Mouse (Mus musculus): ENCODE measurements around the gene Mthfd1.

Gene Mthfd1

DNA sequence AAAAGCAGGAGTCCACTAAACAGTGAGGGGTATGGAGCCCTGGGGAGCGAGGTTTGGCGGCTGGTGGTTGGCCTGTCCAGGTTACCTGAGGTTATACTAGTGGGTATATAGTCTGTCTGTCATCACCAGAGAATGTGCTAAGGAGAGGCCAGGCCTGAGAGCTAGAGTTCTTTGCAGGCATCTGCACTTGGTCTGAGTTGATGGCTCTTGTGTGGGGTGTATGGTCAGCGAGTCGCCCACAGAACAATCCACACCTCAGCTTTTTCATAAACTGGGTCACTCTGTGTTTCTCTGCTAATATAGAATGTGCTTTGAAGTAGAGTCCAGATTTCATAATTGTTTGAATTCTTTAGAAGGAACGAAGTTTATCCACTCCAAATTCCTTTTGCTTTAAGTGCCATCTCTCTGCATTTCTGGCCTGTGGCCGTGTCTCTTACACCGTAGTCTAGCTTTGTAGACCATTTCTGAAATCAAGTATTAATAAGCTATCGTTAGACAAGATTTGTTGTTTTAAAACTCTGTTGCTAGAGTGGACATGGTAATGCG is 44.3 kb downstream of the Mthfd1 start:
- no peak for DNase-seq (ENCODE audit: low read depth in 1 of 2, low spot score in 2 of 2)

DNA sequence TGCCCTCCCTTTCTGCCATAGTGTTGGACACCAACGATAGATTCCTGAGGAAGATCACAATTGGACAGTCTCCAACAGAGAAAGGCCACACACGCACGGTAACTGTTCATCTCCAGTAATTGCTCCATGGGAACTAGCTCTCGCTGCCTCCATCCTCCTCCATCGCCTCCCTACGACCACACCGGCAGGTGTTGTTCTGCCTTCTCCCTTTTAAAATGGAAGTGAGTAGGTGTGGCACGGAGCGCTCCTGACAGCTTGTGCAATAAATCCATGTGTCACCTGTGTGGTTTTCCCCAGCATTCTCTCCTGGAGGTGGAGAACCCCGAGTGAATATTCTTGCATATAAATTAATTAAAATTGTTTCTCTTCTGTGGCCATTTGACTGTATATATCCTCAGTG is 45.3 kb downstream of the Mthfd1 start:
- no peak for DNase-seq (ENCODE audit: low read depth in 1 of 2, low spot score in 2 of 2)

GRCm38 (mm10) chr12:76303474-76303873 is 48.4 kb downstream of the Mthfd1 start:
- no peak for DNase-seq (ENCODE audit: low read depth in 1 of 2, low spot score in 2 of 2)

GRCm38 (mm10) chr12:76304199-76304598 is 49.1 kb downstream of the Mthfd1 start:
- DNase-seq (ENCODE audit: low read depth in 1 of 2, low spot score in 2 of 2) = no peak

DNA sequence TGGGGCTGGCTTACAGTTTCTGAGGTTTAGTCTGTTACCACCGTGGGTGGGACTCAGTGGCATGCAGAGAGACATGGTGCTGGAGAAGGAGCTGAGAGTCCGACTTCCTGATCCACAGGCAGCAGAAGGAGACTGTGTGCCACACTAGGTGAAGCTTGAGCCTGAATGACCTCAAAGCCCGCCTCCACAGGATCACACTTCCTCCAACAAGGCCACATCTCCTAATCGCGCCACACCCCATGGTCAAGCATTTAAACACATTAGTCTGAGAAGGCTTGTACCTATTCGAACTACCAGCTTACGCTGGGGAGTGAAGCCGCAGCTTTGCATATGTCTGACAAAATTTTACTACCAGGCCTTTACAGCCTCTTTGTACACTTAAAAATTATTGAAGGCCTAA is 50.0 kb downstream of the Mthfd1 start:
- no peak for DNase-seq (ENCODE audit: low read depth in 1 of 2, low spot score in 2 of 2)

DNA sequence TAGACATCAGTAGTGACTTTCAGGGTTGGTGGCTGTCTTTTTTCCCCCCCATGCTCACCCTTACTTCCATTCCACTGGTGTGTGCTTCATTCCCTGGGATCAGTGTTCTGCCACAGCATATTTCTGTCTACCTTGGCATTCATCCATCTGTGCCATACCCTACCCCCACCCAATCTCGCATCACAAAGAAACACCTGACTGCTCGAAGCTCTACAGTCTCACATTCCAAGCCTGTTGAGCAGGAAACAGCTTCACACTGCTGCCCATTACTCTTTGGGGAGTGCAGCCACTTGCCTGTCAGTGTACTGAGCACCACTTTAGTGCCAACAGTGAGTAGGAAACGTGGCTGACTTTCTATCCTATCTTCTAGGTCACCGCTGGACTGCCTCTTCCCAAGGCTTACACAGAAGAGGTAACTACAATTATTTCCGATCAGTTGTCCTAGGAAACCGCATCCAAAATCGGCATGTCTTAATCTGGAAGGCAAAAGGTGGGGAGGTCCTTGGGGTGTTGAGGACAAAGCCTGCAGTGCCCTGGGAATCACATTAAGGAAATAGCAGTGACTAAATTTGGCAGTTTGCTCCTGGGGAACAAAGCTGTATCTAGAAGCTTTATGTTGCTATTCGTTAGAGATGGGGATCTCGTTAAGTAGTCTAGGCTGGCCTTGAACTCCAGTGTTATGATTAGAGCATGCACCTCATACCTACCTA is 51.9 kb downstream of the Mthfd1 start:
- DNase-seq (ENCODE audit: low read depth in 1 of 2, low spot score in 2 of 2) = no peak

- DNase-seq (ENCODE audit: low read depth in 1 of 2, low spot score in 2 of 2) = no peak
Observed at GRCm38 (mm10) chr12:76307964-76308363, 52.9 kb downstream of the Mthfd1 start.

- no peak for DNase-seq (ENCODE audit: low read depth in 1 of 2, low spot score in 2 of 2)
Observed at GRCm38 (mm10) chr12:76308436-76308835, 53.3 kb downstream of the Mthfd1 start.

GRCm38 (mm10) chr12:76310007-76310406 is 54.9 kb downstream of the Mthfd1 start:
- DNase-seq (ENCODE audit: low read depth in 1 of 2, low spot score in 2 of 2) = no peak

DNA sequence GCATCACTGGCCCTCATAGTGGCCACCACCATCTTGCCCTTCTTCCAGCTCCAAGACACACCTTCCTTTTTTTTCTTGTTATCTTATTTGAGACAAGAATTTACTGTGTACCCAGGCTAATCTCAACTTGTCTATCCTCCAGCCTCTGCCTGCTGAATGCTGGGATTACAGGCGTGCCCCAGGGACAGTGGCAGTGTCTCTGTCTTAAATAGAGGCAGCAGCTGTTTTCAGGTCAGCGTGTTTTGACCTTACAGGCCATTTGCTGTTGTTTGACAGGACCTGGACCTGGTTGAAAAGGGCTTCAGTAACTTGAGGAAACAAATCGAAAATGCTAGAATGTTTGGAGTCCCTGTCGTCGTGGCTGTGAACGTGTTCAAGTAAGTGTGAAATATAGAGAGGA is 55.5 kb downstream of the Mthfd1 start:
- no peak for DNase-seq (ENCODE audit: low read depth in 1 of 2, low spot score in 2 of 2)

DNA sequence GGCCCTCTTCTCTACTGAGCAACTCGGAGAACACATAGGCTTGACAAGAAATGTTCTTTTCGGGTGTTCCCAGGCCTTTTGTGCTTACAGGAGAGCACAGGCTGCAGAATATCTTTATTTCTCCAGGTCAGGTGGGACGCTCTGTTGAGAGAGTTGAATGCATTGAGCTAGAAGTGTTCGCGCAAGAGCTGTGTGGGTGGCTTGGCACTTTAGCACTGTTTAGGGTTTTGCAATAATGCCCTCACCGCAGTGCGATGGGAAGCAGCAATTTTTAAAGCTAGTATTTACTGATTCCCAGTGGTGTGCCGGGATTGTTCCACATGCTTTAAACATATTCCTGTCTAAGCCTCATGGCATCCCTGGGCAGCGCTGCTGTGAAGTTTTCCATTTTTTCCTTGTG is 56.1 kb downstream of the Mthfd1 start:
- no peak for DNase-seq (ENCODE audit: low read depth in 1 of 2, low spot score in 2 of 2)

DNA sequence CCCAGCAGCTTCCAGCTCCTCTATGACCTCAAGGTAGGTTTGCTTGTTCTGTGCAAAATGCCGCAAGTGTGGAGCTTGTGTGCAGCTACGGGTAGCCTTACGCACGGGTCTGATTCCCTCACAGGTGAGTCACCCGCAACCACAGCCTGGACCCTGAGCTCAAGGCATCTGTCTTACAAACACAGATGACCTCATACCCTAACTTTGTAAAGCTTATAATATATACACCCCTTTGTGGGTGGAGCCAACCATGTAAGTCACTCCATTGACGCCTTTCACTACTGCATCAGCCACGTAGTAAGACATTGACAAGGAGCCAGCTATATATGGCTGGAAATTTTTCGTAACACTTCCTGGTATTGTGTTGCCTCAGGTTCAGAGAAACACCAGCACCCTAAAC is 56.9 kb downstream of the Mthfd1 start:
- no peak for DNase-seq (ENCODE audit: low read depth in 1 of 2, low spot score in 2 of 2)

DNA sequence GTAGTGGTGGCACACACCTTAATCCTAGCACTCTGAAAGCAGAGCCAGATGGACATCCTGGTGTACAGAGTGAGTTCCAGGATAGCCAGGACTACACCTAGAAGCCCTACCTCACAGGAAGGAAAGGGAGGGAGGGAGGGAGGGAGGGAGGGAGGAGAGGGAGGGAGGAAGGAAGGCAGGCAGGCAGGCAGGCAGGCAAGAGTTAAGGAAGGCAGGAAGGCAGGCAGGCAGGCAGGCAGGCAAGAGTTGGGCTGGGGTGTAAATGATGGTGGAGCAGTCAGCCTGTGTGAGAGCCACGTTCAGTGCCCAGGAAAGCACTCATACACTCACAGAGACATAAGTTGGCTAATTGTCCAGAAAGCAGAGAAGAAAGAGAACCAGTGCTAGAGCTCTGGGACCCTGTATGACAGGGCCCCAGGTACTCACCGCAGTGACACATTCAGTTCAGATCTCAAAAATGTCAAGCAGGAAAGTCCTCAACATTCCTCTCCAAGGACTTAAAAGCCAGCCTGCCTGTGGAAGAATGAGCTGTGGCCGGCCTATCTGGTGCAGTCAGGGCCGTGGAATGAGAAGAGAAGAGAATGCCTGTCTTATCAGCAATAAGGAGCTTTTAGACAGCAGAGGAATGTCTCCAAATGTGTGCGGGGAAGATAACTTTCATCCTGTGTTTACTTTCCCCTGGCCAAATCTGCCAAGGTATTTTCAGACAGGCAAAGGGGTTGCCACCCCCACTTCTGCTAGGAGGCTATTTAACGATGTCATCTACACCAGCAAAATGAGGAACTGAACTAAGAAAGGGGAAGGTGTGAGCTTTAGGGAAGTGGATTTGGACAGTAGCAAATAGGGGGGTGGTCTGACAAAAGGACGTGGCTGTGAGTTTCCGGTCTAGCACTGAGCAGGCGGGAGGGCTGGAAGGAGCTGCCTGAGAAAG is 63.4 kb downstream of the Mthfd1 start:
- peak; percentile 48 to 49 for DNase-seq (ENCODE audit: low read depth in 1 of 2, low spot score in 2 of 2)

DNA sequence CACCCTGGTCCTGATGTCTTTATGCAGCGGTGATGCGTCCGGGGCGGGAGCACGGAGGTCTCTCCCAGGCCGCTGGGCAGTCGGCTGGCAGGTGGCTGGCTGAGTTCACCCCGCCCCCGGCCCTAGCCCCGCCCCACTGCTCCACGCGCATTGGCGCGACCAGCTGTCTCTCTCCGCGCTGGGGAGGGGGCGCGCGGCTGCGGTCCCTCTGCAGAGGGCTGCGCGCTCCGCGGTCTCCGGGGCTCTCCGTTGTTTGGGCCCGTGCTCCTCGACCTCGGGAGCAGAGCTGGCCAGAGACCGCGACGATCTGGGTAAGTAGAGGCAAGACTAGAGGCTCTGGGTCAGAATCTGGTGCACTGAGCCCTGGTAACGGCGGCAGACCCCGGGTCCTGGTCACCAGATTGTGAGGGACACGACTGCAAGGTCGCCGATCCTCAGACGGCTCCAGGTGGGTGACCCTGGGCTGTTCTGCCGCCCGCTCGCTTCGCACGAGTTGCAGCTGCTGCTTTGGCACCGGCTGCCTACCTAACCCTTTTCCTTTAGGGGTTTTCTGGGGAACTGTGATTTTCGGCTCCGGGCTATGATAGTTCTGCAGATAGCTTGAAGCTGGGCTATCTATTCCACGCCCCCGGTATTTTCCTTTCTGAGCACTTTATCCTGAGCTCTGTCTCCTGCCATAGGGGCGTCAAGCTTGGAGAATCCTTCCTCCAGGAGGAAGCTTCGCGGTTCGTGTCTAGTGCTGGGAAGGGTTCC is 69.8 kb downstream of the Mthfd1 start, which contains the start of gene Akap5:
Akap5 (plus strand) TSS at position 213 of the 753 bp plus-strand sequence.
- DNase-seq (ENCODE audit: low read depth in 1 of 2, low spot score in 2 of 2) = no peak

- no peak for DNase-seq (ENCODE audit: low read depth in 1 of 2, low spot score in 2 of 2)
Observed at GRCm38 (mm10) chr12:76326437-76327220, 71.5 kb downstream of the Mthfd1 start.

DNA sequence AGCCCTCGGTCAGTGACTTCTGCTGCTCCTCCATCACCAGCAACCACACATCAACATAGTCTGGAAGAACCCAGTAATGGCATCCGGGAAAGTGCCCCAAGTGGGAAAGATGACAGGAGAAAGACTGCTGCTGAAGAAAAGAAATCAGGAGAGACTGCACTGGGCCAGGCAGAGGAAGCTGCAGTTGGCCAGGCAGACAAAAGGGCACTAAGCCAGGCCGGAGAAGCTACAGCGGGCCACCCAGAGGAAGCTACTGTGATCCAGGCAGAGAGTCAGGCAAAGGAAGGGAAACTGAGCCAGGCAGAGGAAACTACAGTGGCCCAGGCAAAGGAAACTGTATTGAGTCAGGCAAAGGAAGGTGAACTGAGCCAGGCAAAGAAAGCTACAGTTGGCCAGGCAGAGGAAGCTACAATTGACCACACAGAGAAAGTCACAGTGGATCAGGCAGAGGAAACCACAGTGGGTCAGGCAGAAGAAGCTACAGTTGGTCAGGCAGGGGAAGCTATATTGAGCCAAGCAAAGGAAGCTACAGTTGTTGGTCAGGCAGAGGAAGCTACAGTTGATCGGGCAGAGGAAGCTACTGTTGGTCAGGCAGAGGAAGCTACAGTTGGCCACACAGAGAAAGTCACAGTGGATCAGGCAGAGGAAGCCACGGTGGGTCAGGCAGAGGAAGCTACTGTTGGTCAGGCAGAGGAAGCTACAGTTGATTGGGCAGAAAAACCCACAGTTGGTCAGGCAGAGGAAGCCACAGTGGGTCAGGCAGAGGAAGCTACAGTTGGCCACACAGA is 73.7 kb downstream of the Mthfd1 start:
- no peak for DNase-seq (ENCODE audit: low read depth in 1 of 2, low spot score in 2 of 2)

GRCm38 (mm10) chr12:76333688-76334087 is 78.6 kb downstream of the Mthfd1 start:
- DNase-seq (ENCODE audit: low read depth in 1 of 2, low spot score in 2 of 2) = no peak

DNA sequence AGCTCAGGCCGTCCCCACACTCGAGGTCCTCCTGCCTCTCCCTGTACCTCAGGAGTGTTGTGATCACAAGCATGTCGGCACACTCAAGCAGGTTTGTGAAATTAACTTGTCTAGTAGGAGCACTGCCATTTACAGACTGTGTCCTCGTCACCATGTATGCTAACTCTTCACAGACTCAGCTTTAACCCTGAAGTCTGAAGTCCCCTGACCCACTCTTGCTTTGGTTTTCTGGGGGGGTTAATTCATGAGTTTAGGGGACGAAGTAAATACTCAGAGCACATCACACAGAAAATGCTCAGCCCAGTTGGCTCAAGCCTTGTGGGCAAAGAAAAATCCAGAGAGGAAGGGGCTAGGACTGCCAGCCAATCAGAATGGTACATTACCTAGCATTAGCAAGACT is 80.5 kb downstream of the Mthfd1 start:
- DNase-seq (ENCODE audit: low read depth in 1 of 2, low spot score in 2 of 2) = no peak

GRCm38 (mm10) chr12:76336111-76336965 is 81.2 kb downstream of the Mthfd1 start:
- no peak for DNase-seq (ENCODE audit: low read depth in 1 of 2, low spot score in 2 of 2)
